Mouse (Mus musculus) T-helper 17 cell (primary cell): ENCODE measurements around the gene Abhd6.

Experiments
- in situ Hi-C, 2 experiments: fragments of 300-600 bp; cut with MboI, MseI; formaldehyde crosslinking; loops; 1 replicate in 1 of 2; 2 replicates in 1 of 2; pipeline ENCODE4 v1.15.1; 2025; ENCODE audit warnings: high pct_unique_total_duplicates in 2 of 2

The Abhd6 gene

DNA sequence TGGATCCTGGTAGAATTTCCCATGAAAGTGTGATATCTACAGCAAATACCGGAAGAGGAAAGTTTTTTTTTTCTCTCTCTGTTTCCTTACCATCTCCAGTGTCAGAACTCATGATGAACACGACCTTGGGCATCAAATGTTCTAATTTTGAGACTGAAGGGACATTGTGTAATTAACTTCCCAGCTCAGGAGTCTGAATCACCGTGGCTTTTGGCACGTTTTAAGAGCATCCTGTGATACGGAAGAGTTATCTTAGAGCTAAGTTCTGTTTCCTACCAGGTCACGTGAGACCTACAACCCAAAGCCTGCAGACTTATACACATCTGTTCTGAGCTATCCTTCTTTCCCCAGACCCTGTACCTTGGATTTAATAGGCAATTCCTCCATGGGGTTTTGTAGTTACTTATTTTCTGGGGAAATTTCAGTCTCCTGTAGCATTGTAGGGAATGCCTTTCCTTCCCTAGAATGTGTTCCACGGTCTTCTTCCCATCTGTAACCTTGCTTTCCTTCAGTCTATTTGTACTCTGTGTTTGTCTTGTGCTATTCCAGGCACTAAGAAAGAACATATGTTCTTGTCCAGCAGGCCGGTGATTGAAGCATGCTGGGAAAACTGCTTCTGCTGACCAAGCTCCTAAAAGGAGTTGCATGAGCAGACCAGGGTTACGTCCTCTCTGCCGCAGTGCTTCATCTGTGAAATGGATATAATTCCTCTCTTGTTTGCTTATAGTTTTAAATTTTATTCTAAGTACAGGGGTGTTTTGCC is 24.2 kb downstream of the Abhd6 start:
- in situ Hi-C loops: no loop called here

DNA sequence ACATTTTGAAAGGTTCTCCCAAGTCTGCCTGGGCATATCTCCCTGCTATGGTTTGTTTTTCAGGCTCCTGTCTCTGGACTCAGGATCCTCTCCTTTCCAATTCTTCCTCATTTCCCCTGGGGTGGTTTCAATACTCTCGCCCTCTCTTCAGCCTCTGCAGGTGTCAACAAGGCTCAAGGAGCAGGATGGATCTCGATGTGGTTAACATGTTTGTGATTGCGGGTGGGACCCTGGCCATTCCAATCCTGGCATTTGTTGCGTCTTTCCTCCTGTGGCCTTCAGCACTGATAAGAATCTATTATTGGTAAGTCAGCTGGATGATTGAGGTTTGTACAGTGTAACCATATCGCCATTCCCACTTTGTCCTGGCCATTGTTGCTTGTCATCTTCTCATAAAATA is 25.4 kb downstream of the Abhd6 start:
- in situ Hi-C loops: no loop called here

DNA sequence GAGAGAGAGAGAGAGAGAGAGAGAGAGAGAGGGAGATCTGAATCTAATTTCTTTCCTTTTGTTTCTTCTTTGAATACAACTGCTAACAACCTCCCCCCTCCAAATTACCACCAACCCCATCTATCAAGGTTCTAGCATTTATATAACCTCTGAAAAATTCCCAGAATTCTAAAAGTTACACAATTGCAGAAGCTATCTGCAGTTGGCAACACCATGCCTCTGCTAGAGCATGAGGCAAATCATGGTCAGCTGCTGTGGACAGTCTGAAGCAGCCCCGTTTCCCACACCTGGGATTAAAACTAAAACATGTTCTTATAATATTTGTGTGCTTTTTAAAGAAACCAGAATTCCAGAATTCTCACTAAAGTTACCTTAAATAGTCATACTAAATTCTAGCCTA is 27.1 kb downstream of the Abhd6 start:
- in situ Hi-C loops: loop anchor here in 1 of 2 experiments (10.0 kb wide), 1 partner anchor 1635 kb away; no protein-coding TSS in a partner anchor

DNA sequence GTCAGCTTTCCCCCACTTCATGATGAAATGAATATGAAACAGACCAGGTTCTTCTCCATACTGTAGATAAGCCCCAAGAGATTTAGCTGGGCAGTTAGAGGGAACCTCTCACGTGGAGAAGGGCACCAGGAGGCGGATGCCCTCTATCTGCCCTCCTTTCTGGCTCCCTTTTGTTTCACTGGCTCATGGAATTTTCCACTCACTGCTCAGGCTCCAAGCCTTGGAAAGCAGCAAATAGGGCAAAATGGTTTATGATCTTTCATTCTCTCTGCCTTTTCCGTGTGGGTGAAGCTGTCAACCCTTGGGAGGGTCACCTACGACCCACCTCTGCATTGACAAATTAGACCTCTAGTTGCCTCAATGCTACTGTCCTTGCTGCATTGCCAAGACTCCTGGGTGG is 27.8 kb downstream of the Abhd6 start:
- in situ Hi-C loops: loop anchor here in 1 of 2 experiments (10.0 kb wide), 1 partner anchor 1634 kb away; no protein-coding TSS in a partner anchor

DNA sequence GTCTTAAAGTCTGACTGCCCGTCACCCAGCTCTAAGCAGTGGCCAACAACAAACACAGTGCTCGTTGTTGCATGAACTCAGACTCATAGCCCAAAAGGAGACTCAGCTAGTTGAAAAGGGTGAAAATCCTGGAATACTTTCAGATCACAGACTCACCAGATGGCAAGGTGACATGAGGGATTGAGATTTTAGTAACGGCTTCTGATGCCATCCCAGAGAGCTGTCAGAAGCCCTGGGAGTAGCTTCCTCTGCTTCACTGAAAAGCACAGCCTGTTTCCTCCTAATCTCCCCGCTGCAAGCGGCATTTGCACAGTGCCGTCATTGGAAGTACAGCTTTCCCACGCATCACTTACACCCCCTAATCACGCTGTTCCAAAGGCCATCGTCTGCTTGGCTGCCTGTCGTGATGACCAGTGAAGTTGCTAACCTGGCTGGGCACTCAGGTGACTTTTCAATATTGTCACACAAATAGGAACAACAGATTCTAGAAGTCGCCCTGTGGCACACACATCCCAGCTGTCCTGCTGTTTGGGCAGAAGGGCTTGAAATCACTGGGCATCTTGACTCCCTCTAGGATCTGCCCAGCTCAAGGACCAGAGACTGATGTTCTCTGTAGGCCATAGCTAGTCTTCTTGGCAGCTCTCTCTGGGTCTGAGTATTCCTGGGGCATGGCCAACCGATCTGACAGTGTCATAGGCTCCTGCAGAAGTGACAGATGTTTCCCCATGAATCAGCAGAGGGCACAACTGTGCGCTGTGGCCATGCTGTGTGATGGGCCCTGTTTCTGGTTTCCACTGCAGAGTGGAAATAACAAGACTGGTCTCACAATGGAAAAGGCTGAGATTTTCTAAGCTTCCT is 29.6 kb downstream of the Abhd6 start:
- in situ Hi-C loops: loop anchor here in 1 of 2 experiments (10.0 kb wide), 1 partner anchor 1632 kb away; no protein-coding TSS in a partner anchor

DNA sequence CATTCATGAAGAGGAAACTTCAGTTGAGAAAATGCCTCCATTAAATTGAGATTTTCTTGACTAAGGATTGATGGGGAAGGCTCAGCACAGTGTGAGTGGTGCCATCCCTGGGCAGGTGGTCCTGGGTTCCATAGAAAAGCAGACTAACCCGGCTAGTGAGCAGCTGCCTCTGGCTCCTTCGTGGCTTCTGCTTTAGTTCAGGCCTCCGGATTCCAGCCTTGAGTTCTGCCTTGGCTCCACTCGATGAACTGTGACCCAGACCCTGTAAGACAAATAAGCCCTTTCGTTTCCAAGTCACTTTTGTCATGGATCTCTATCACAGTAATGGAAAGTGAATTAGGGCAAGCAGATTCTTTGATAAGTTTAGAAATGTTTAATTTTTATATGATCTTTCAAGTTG is 31.9 kb downstream of the Abhd6 start:
- in situ Hi-C loops: loop anchor here in 1 of 2 experiments (10.0 kb wide), 1 partner anchor 1630 kb away; no protein-coding TSS in a partner anchor

DNA sequence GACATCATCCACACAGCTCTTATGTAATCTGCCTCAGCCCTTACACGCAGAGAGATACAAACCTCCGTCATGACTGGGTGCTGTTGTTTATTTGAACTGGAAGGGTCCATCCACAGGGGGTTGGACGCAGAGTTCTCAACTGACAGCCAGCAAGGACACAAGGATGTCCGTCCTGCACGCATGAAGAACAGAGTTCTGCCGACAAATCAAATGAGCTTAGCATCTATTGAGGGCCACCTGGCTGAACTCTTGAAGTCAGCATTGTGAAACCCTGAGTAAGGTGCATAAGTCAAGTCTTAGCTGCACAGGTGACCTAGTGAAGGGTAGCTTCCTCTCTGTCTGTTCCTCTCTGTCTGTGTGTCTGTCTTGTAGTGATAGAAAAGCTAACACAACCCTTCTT is 33.2 kb downstream of the Abhd6 start:
- in situ Hi-C loops: loop anchor here in 1 of 2 experiments (10.0 kb wide), 1 partner anchor 1629 kb away; no protein-coding TSS in a partner anchor

DNA sequence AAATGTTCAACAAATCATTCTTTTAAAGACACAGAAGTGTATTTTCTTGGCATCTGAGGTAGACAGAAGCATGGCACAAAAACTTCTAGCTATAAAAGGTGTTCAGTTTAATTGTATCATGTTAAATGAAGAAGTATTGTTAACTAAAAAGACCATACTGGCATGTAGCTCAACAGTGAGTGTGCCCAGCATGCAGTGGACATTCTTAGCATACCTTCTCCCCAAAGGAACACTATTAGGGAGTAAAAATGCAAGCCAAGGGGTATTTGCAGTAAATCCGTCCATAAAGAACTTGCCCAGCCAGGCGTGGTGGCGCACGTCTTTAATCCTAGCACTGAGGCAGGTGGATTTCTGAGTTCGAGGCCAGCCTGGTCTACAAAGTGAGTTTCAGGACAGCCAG is 33.7 kb downstream of the Abhd6 start:
- in situ Hi-C loops: loop anchor here in 1 of 2 experiments (10.0 kb wide), 1 partner anchor 1628 kb away; no protein-coding TSS in a partner anchor

DNA sequence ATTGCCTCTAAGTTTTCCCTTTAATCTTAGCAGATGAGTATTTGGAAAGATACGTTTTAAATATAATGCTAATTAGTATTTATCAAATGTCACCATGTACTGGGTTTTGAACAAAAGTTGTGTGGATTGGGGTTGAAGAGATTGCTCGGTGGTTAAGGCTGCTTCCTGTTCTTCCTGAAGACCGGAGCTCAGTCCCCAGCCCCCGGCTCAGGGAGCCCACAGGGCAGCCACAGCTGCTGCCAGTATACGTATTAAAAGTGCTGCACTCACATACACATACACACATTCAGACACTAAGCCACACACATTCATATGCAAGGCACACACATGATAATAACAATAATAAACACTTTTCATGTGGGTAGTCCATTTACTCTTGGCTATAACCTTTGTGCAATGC is 35.4 kb downstream of the Abhd6 start:
- in situ Hi-C loops: loop anchor here in 1 of 2 experiments (10.0 kb wide), 1 partner anchor 1627 kb away; no protein-coding TSS in a partner anchor

DNA sequence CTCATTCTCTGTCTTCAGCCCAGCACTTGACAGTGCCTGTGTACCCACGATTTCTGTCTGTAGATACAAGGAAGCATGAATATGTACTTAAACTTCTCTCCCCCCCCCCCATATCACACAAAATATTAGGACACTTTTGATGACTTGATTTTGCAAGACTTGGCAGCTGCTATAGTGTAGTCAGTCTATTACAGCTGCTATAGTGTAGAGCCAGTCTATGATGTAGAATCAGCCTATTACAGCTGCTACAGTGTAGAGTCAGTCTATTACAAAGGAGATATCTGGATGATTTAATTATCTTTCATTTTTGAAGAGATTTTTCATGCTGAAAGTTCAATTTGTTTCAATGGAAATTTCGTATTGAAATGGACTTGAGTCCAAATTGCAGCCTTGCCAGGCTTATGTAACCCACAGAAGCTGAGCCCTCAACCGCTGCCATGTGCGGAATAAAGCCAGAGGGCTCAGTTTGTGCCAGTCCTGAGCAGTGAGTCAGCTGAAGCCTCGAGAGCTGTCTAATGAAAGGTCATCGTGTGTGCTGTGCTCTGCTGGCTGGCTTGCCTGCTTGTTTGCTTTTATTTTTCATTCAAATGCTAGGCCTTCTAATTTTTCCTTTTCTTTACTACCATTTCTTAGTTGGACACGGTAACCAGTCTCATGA is 36.2 kb downstream of the Abhd6 start:
- in situ Hi-C loops: loop anchor here in 1 of 2 experiments (10.0 kb wide), 1 partner anchor 1626 kb away; no protein-coding TSS in a partner anchor

DNA sequence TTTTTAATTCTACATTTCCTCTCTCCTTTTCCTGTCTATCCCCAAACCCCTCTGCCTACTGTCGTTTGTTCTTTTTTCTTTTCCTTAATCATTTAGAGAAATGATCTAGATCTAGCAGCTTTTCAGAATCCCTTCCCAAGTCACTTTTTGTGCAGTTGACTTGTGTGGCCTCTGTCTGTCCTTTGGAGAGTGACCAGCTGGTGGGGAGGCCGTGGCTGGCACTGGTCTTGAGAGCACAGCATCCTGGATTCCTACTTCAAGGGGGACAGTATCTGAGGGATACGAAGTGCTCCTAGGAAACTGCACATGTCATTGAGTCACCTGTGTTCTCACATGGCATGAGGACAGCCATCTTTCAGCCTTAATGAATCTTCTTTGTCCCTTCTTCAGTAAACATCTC is 37.5 kb downstream of the Abhd6 start:
- in situ Hi-C loops: loop anchor here in 1 of 2 experiments (5.0 kb wide), 1 partner anchor 38 kb away; the partner anchor contains the start of gene Abhd6

DNA sequence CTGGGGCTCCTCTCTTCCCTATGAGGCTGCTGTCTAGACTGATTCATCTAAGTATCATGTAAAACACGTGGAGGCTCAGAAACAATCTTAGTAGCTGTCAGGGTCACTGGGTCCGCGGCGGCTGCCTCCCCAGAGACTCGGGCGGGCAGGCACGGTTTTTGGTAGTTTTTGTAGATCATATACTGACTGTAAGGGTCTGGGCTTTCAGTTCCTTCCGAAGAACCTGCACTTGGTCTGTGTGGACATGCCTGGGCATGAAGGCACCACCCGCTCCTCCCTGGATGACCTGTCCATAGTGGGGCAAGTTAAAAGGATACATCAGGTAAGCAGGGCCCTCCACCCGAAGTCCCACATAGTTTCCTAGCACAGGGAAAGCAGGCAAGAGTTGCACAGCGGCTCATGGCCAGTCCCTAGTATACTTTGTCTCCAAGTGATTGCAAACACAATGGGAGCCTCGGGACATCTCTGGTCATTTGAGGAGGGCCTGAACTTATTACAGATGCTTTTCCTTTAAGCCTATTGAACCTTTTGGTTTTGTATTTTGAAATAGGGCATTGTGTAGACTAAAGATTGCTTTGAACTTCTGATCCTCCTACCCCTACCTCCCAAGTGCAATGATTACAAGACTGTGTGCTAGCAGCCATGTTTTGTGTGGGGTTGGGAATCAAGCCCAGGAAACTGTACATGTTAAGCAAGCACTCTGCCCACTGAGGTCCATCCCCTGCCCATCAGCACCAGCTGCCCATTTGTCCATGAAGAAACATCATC is 38.4 kb downstream of the Abhd6 start:
- in situ Hi-C loops: loop anchor here in 1 of 2 experiments (5.0 kb wide), 1 partner anchor 39 kb away; the partner anchor contains the start of gene Abhd6

DNA sequence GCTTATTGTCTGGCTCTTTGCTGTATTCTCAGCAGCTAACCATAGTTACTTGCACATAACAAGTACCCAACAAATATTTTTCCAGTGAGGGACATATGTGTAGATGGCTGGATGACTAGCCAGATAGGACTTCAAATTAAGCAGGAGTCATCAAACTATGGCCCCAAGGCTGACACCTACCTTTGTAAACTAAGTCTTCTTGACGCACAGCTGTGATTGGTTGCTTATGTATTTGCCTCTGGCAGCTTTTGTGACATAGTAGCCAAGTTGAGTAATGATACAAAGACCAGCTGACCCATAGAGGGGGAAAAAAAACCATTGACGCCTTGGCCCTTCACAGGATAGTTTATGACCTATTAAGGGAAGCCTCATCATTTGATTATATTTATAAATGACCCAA is 39.4 kb downstream of the Abhd6 start:
- in situ Hi-C loops: loop anchor here in 1 of 2 experiments (5.0 kb wide), 1 partner anchor 40 kb away; the partner anchor contains the start of gene Abhd6

DNA sequence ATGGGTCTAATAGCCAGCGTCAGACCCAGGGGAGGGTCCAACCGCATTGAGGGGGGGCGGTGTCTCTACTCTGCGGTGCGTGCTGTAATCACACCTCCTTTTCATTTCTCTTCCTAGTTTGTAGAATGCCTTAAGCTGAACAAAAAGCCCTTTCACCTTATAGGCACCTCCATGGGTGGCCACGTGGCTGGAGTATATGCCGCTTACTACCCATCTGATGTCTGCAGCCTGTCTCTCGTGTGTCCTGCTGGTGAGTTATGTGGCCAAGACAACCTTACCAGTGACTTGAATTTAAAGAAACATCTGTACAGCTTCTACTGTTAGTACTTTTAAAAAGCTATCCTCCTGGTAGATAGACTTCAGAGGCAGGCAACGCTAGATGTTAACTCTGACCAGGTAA is 39.9 kb downstream of the Abhd6 start:
- in situ Hi-C loops: loop anchor here in 1 of 2 experiments (5.0 kb wide), 1 partner anchor 40 kb away; the partner anchor contains the start of gene Abhd6

DNA sequence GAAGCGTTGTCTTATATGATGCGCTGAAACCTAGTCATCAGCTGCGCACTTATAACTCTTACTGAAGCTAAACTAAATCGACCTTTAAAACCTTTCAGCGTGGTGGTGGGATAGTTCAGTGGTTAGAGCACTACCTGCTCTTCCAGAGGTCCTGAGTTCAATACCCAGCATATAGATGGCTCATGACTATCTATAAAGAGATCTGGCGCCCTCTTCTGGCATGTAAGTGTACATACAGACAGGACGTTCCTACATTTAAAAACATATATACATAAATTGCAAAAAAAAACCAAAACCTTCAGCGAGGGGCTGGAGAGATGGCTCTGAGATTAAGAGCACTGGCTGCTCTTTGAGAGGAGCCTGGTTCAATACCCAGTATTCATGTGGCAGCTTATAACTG is 41.6 kb downstream of the Abhd6 start:
- in situ Hi-C loops: loop anchor here in 1 of 2 experiments (5.0 kb wide), 1 partner anchor 42 kb away; the partner anchor contains the start of gene Abhd6

DNA sequence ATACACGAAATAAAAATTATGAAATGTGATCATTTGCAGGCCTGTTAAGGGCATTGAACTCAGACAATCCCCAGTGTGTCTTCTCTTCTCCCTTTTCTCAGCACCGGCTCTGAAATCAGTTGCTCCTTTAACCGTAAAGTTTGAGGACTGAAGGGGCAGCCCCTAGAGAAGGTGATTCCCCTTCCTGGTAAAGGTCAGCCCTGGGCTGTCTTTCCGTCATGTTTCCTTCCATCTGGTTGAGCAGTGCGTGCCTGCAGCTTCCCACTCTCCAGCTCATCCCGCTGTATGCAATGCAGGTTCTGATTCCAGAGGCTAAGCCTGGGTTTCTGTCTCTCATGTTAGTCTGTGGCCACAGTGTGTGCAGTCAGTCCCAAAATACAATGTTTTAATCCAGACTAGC is 42.1 kb downstream of the Abhd6 start:
- in situ Hi-C loops: loop anchor here (5.0 kb wide), 3 partner anchors 42 to 82 kb away; partner anchors contain the start of gene Abhd6 (in 1 of the 2)

DNA sequence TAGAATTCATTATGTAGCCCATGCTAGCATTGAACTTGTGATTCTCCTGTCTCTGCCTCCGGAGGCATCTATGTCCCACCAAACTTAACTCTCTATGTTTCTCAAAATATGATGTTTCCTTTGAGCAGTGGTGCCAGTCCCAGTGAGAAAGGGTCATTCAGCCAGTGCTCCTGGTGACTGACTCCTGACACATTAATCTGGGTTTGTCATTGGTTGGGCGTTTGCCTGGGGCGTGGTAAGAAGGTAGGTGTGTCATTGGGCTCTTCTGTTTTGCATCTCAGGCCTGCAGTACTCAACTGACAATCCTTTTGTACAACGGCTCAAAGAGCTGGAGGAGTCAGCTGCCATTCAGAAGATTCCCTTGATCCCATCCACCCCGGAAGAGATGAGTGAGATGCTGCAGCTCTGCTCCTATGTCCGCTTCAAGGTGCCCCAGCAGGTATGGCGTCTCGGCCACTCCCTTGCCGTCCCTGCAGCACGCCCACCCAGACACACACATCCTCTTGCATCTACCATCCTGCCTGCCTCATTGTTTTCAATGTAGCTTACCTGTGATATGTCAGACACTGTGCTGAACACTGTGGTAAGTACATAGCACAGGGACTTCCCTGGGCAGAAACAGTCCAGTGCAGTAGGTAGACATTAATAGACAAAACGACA is 42.6 kb downstream of the Abhd6 start:
- in situ Hi-C loops: loop anchor here (5.0 kb wide), 2 partner anchors 48 to 83 kb away; no protein-coding TSS in a partner anchor

DNA sequence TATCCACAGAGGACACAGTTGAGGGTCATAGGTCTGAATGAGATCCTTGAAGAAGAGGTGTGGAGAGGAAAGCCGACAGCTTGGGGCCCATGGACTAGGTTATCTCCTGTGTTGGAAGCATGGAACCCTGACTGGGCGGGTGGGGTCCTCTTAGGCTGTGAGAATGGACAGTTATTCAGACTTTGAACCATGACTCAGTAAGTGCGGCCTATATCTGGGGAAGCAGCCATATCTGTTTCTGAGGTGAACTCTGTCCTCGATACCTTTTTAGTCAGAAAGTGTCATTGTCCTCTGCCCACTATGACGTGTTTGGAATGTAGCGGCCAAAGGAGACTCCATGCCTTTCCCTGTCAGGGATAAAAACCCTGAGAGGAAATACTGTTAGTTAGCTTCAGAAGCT is 44.1 kb downstream of the Abhd6 start:
- in situ Hi-C loops: loop anchor here (5.0 kb wide), 2 partner anchors 50 to 85 kb away; no protein-coding TSS in a partner anchor

DNA sequence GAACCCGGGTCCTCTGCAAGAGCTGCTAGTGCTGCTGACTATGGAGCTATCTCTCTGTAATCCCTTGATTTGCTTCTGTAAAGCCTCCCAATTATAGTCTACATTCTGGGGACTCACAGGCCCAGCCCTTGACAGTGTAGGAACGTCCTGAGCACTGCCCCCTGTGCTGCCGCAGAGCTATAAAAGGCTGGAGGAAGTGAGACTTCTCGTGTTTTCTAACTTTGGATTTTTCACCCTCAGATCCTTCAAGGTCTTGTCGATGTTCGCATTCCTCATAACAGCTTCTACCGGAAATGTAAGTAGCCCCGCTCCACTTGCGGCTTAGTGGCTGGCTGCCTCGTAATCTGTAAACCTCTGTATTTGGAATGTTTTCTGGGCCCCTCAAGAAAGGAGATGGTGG is 46.6 kb downstream of the Abhd6 start:
- in situ Hi-C loops: loop anchor here (5.0 kb wide), 2 partner anchors 52 to 87 kb away; no protein-coding TSS in a partner anchor
